Mouse (Mus musculus): ENCODE measurements around the gene Olfr10.

DNA sequence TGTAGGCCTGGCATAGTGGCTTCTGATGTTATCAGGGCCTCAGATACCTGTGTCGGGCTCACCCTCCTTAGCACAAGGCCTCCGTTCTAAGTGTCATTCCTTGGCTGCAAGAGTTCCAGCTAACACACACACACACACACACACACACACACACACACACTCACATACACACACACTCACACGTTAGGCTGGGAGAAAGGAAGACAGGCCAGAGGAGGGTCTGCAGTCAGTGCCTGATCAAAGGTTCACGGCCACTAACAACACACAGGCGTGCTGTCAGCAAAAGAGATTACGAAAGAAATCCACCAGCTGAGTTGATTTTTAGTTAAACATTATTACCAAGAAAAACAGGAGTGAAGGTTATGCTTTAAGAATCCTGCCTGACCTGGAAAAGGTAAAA lies 37.9 kb upstream of the Olfr10 start:
- TF ChIP-seq CTCF (IDR thresholded peaks at IDR 0.05; ENCODE audit: control insufficient read depth, insufficient read depth, insufficient read length) (no peak), FOSL1 (IDR thresholded peaks at IDR 0.05; ENCODE audit: insufficient read depth, low read length, poor library complexity, severe bottlenecking) (no peak), MAX (IDR thresholded peaks at IDR 0.05) (no peak), MYOD1 (IDR thresholded peaks at IDR 0.05; ENCODE audit: control insufficient read depth, insufficient read length, low read depth) (no peak), USF1 (IDR thresholded peaks at IDR 0.05; ENCODE audit: low read depth) (no peak)
